In genomic region chr7:24408186-24408585, GRCm38 (mm10) we compare ENCODE assay signal across 22 mouse cellular contexts. TPM values are rescaled to one million over a fixed set of nuclear protein-coding genes. Genes with fewer than 3 reads are reported as not detected.
"Had no signal": no experiment of that assay in that cellular context is flagged by ENCODE, and none has a peak within 500 bp of the region (broad histone marks: within the 10 kb centered on the region; RNA-seq: fewer than 3 reads in every experiment).

No protein-coding gene starts in this region.

- H3K27ac ChIP-seq: midbrain, embryonic 10.5 days; midbrain, embryonic 12.5 days; neural tube, embryonic 15.5 days had no signal

- H3K9ac ChIP-seq: lung, embryonic 14.5 days; midbrain, embryonic 12.5 days; neural tube, embryonic 15.5 days had no signal

- H3K4me1 ChIP-seq: midbrain, embryonic 10.5 days; midbrain, embryonic 12.5 days had no signal

- DNase-seq: lung, adult 18-20 months; lung, embryonic 14.5 days; lung, postnatal 10 days; lung, postnatal 4 days; midbrain, embryonic 14.5 days; retina, postnatal 1 day; right cerebral cortex, adult 18-20 months; right cerebral cortex, postnatal 25 days; right cerebral cortex, postnatal 4 days; spleen, adult 18-20 months; thymus, adult 18-20 months; thymus, postnatal 14 days; thymus, postnatal 36 days had no signal

- H3K9me3 ChIP-seq: midbrain, embryonic 12.5 days; neural tube, embryonic 13.5 days; neural tube, embryonic 15.5 days had no signal

- H3K4me2 ChIP-seq: lung, embryonic 14.5 days; midbrain, embryonic 12.5 days; neural tube, embryonic 13.5 days; neural tube, embryonic 15.5 days had no signal

- ATAC-seq: midbrain, embryonic 16.5 days had no signal

- H3K27me3 ChIP-seq: midbrain, embryonic 12.5 days; neural tube, embryonic 13.5 days; neural tube, embryonic 15.5 days had no signal

- H3K4me3 ChIP-seq: midbrain, embryonic 10.5 days; midbrain, embryonic 12.5 days; myocyte; neural tube, embryonic 13.5 days; neural tube, embryonic 15.5 days had no signal

RNA-seq across cellular contexts. Expression of gene Irgc1, which starts 43.9 kb away (rescaled TPM):
- polyA plus RNA-seq: lung, embryonic 14.5 days; lung, embryonic 16.5 days; midbrain, embryonic 10.5 days; midbrain, embryonic 12.5 days; midbrain, embryonic 14.5 days; midbrain, embryonic 16.5 days; neural tube, embryonic 11.5 days; neural tube, embryonic 13.5 days; neural tube, embryonic 15.5 days; stomach, embryonic 14.5 days had no signal

RNA-seq across cellular contexts. Expression of gene Lypd5, which starts 59.2 kb away (rescaled TPM):
- polyA plus RNA-seq: lung, embryonic 14.5 days; midbrain, embryonic 10.5 days; midbrain, embryonic 12.5 days; midbrain, embryonic 14.5 days; midbrain, embryonic 16.5 days; myocyte; neural tube, embryonic 11.5 days; neural tube, embryonic 13.5 days; stomach, embryonic 14.5 days had no signal
